Mouse (Mus musculus) heart, embryonic 11.5 days (tissue): ENCODE results near the gene Aasdhppt. TPM values are rescaled to one million over a fixed set of nuclear protein-coding genes. Genes with fewer than 3 reads are reported as not detected.

Experiments used
- ATAC-seq: fragments of 200-750 bp; cut with Nextera tagmentation; replicated peaks from 2 replicates; pipeline ENCODE4 v1.8.0; 2017; ENCODE audit warnings: moderate library complexity; ENCODE audit not compliant: insufficient number of reproducible peaks, low FRiP score, low TSS enrichment
- H3K27ac ChIP-seq: fragments of 300-500 bp; sonication (generic); 2 replicates; pipeline ENCODE4 v1.5.1; 2014; ENCODE audit warnings: mild to moderate bottlenecking, low read depth, low read length
- H3K27me3 ChIP-seq: fragments of 300-500 bp; sonication (generic); 2 replicates; pipeline ENCODE4 v1.6.1; 2014; ENCODE audit warnings: mild to moderate bottlenecking, low read length, mixed read lengths; ENCODE audit not compliant: control insufficient read depth, insufficient read depth
- H3K36me3 ChIP-seq: fragments of 300-500 bp; sonication (generic); 2 replicates; pipeline ENCODE4 v1.6.1; 2014; ENCODE audit warnings: mild to moderate bottlenecking, low read length, moderate library complexity, mixed read lengths; ENCODE audit not compliant: control insufficient read depth, insufficient read depth
- H3K4me1 ChIP-seq: fragments of 300-500 bp; sonication (generic); 2 replicates; pipeline ENCODE4 v1.6.1; 2014; ENCODE audit warnings: low read length; ENCODE audit not compliant: control insufficient read depth, insufficient read depth
- H3K4me2 ChIP-seq: fragments of 300-500 bp; sonication (generic); 2 replicates; pipeline ENCODE4 v1.6.1; 2014; ENCODE audit warnings: mild to moderate bottlenecking, moderate library complexity
- H3K4me3 ChIP-seq: fragments of 300-500 bp; sonication (generic); 2 replicates; pipeline ENCODE4 v1.5.1; 2014; ENCODE audit warnings: low read depth, low read length
- H3K9ac ChIP-seq: fragments of 300-500 bp; sonication (generic); 2 replicates; pipeline ENCODE4 v1.6.1; 2014; ENCODE audit warnings: mild to moderate bottlenecking, low read depth, low read length, moderate library complexity
- H3K9me3 ChIP-seq: fragments of 300-500 bp; sonication (generic); replicated peaks from 2 replicates; pipeline ENCODE4 v1.6.1; 2016; ENCODE audit warnings: low read length; ENCODE audit not compliant: control insufficient read depth
- WGBS: fragments of 180-500 bp; shearing (Covaris S2); extraction: QIAGEN DNeasy Blood & Tissue Kit; methylation state at CpG from one replicate; pipeline ENCODE4 v1.1.7; 2014; ENCODE audit not compliant: insufficient replicate concordance; 5-methylcytosine and 5-hydroxymethylcytosine counted together
- polyA plus RNA-seq: library from polyadenylated mRNA; unstranded; fragments of >200 nt; fragmentation: Nextera tagmentation; extraction: Ambion mirVana; gene quantifications from 2 replicates; pipeline ENCODE4 v1.2.1, GENCODE M21; 2014

The Aasdhppt gene
- polyA plus RNA-seq: 29.0 and 30.7 TPM in 2 replicates

DNA sequence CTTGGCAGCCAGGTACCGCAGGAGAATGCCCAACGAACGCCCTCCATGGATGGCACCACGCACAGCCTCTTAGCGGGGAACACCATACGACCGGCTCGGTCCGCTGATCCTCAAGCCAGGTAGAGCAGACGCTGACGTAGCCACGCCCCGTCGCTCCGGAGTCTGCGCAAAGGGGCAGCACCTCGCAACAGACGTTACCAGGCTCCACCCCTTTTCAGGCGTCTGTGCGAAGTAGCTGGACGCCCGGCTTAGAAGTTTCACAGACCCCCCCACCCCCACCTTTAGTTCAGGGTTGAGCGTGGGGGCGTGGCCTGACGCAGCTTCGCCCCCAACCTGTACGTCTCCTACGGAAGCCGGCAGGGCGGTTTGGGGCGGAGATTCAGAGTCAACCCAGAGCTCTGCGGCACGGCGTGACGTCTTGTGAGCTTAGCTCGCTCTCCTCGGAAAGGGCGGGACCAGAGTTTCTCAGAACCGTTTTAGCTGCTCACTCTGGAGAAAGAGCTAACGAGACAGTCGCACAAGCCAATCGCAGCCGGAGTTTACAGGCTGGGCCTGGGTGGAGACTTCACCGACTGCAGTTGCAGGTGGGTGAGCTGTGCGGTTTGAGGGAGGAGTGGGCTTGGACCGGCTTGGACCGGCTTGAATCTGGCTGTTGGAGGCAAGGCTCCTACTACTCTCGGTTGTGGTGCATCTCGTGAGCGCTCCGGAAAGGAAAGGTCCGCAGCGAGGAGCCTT, at the start of gene Aasdhppt, which contains the start of gene Kbtbd3:
Gene Aasdhppt, minus strand, starts transcription at position 121 of the 735 bp plus-strand sequence.
Gene Kbtbd3, plus strand, starts transcription at position 483 of the 735 bp plus-strand sequence.
- peak within 1 kb of the TSS; percentile 91 for H3K9ac ChIP-seq
- WGBS: under 1% methylated on average over 53 of the region's 53 CpGs
- H3K4me1 ChIP-seq: peaks cover 14% of the 10 kb centered on the region
- no peaks in the 10 kb centered on the region for H3K9me3 ChIP-seq
- peak within 1 kb of the TSS; percentile 83 for H3K4me3 ChIP-seq
- no peaks in the 10 kb centered on the region for H3K36me3 ChIP-seq
- H3K27ac ChIP-seq: peak within 1 kb of the TSS; percentile 95
- ATAC-seq: peak; percentile 98
- H3K27me3 ChIP-seq: no peaks in the 10 kb centered on the region
- peak within 1 kb of the TSS; percentile 86 for H3K4me2 ChIP-seq

DNA sequence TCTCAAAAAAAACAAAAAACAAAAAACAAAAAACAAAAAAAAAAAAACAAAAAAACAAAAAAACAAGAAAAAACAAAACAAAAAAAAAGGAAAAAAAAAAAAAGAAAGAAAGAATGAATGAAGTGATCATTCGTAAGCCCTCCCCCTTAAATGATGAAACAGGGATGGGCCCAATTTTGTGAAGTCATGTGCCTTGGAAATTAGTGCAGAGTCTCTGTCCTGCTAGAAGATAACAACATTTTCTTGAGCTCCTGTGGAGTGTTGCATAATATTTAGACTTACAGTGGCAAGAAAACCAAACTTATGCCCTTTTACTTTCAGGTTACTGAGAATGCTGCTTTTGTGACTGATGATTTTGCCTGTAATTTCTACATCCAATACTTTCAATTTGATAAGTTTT, 43.9 kb upstream of the Aasdhppt start:
- H3K9me3 ChIP-seq: no peaks in the 10 kb centered on the region
- H3K4me2 ChIP-seq: no peak overlapping the region
- no peak overlapping the region for H3K9ac ChIP-seq
- H3K4me1 ChIP-seq: no peaks in the 10 kb centered on the region
- H3K27ac ChIP-seq: no peak overlapping the region
- WGBS: 74% methylated on average over 1 of the region's 1 CpGs
- no peaks in the 10 kb centered on the region for H3K36me3 ChIP-seq
- no peak overlapping the region for H3K4me3 ChIP-seq
- ATAC-seq: no peak
- no peaks in the 10 kb centered on the region for H3K27me3 ChIP-seq

DNA sequence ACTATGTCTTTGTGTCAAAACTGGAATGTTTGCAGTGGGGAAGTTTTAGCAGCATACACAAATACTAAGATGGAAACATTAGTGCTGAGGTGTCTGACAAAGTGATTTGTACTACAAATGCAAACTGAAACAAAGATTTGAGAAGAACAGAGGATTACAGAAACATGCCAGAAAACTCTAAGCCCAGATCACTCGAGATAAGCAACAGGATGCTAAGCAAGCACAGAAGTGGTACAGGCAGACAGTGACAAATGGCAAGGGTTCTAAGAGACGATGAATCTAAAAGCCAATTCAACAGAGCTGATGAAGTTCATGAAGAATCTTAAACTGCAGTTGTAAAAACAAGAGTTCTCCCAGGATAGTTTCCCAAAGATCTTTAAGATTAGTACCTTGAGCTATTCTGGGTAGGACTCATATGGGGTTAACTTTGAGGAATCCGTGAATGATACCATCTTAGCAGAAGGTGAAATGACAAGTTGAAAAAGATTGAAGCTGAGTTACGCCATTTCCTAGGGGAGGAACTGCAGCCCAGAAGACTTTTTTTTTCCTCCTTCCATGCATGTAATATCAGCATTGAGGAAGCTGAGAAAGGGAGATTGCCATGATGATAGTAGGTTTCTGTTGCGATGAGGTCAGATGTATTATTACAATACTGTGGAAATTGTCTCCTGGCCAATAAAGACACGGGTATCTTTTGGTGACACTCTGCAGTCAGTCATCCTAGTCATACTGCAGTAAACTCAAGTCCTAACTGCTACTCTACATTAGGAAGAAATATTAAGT, 9.9 kb upstream of the Aasdhppt start:
- no peak overlapping the region for H3K4me2 ChIP-seq
- 80% methylated on average over 6 of the region's 6 CpGs for WGBS
- H3K4me1 ChIP-seq: no peaks in the 10 kb centered on the region
- H3K27ac ChIP-seq: no peak overlapping the region
- ATAC-seq: no peak
- H3K27me3 ChIP-seq: no peaks in the 10 kb centered on the region
- H3K36me3 ChIP-seq: no peaks in the 10 kb centered on the region
- no peaks in the 10 kb centered on the region for H3K9me3 ChIP-seq
- H3K9ac ChIP-seq: no peak overlapping the region
- no peak overlapping the region for H3K4me3 ChIP-seq

DNA sequence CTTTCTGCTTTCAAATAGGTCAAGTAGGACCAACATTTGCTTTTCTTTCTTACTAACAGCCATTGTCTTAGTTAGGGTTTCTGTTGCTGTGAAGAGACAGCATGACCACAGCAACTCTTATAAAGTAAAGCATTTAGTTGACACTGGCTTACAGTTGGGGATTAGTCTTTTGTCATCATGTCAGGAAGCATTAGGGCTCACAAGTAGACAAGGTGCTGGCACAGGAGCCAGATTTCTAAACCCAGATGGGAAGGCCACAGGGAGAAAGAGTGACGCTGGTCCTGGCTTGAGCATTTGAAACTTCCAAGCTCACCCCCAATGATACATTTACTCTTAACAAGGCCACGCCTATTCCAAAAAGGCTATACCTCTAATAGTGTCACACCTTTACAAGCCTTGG, 6.5 kb upstream of the Aasdhppt start:
- peaks cover 3% of the 10 kb centered on the region for H3K4me1 ChIP-seq
- ATAC-seq: no peak
- no peaks in the 10 kb centered on the region for H3K9me3 ChIP-seq
- no peaks in the 10 kb centered on the region for H3K36me3 ChIP-seq
- no peak overlapping the region for H3K4me3 ChIP-seq
- H3K27me3 ChIP-seq: no peaks in the 10 kb centered on the region
- WGBS: 80% methylated on average over 2 of the region's 2 CpGs
- H3K9ac ChIP-seq: no peak overlapping the region
- no peak overlapping the region for H3K4me2 ChIP-seq
- no peak overlapping the region for H3K27ac ChIP-seq

DNA sequence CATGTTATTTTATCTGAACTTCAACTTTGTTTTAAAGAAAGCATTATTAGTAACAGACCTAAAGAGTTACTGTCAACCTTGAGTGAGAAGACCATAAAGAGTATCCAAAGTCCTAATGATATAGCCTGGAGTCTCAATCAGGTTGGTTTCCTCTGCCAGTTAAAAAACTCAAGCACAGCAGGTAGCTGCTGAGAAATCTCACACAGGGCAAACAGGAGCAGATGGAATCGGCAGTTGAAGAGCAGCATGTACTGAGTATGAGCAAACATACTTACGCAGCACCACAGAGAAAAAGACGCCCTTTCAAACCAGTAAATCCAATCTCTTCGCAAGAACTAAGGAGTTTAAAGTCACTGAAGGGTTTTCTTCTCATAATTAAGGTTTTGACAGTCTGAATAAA, 4.7 kb upstream of the Aasdhppt start:
- ATAC-seq: no peak

DNA sequence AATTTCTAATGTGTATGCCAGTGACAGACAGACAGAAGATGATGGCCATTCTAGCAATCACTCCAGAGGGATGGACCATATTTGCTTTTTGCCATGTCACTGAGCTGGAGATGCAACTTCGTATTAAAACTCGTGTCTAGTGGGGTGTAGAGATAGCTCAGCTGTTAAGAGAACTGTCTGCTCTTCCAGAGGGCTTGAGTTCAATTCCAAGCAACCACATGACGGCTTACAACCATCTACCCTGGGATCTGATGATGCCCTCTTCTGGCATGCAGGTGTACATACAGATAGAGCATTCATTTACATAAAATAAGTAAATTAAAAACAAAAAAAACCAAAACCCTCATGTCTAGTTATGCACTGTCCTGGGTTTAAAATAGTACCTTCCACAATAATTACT, 1.9 kb upstream of the Aasdhppt start:
- Histone ChIP-seq H3K4me2 (no peak overlapping the region), H3K9me3 (no peaks in the 10 kb centered on the region), H3K27ac (no peak overlapping the region), H3K4me3 (no peak overlapping the region), H3K4me1 (peaks cover 14% of the 10 kb centered on the region), H3K36me3 (no peaks in the 10 kb centered on the region), H3K9ac (no peak overlapping the region), H3K27me3 (no peaks in the 10 kb centered on the region)
- no peak for ATAC-seq
- 83% methylated on average over 3 of the region's 3 CpGs for WGBS

More for the DNA sequence above, 4.7 kb upstream of the Aasdhppt start:
- H3K4me3 ChIP-seq: no peak overlapping the region
- H3K36me3 ChIP-seq: no peaks in the 10 kb centered on the region
- peaks cover 9% of the 10 kb centered on the region for H3K4me1 ChIP-seq
- no peak overlapping the region for H3K9ac ChIP-seq
- 91% methylated on average over 4 of the region's 4 CpGs for WGBS
- no peak overlapping the region for H3K4me2 ChIP-seq
- no peaks in the 10 kb centered on the region for H3K9me3 ChIP-seq
- H3K27me3 ChIP-seq: no peaks in the 10 kb centered on the region
- H3K27ac ChIP-seq: no peak overlapping the region

DNA sequence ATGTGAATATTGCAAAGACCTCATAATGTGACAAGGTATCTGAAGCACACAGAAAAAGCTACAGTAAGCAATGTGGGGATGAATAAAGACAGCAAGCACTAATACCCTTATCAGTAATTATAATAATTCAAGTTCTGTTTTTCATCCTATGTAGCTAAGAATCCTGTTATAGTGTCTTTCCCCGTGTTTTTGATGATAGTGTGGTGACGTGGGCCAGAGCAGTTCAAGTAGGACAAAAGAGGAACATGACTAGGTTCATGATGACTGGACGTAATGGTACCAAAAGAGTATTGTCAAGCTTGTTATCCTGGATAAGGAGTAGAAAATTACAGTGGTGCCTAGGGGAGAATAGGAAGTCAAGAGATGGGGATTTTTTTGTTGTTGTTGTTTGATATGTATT, 1.4 kb upstream of the Aasdhppt start:
- 62% methylated on average over 3 of the region's 3 CpGs for WGBS
- no peak overlapping the region for H3K27ac ChIP-seq

DNA sequence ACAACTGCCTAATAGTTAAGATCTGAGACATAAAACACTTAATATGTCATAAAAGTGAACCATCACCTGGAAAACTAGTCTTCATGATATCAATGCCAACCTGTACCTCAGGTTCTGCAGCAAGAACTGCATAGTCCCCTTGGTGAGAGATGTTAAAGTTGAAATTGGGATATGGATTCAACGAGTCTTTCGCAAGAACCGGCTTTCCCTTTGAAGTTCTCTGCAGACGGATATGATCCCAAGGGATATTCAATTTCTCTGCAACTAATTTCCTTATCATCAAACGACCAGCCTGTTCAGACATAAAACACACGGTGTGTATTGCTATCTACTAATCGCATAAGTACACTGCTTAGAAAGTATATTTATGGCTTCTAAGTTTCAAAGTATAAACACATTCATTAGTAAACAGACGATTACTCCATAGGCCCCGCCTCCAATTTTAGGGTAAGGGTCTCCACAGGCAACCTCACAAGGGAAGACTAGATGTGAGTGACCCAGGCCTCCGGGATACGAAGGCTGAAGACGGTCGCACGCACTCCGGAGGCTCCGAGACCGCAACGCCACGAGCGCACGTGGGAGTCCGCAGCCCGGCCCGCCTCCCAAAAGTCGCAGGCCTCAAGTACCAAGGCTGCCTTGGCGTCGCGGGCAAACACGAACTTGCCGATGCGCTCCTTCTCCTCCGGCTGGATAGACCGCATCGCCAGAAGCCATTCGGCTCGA, 482 bp downstream of the Aasdhppt start:
- H3K4me1 ChIP-seq: peaks cover 14% of the 10 kb centered on the region
- no peaks in the 10 kb centered on the region for H3K9me3 ChIP-seq
- H3K36me3 ChIP-seq: no peaks in the 10 kb centered on the region
- peak overlapping the region; percentile 80 for H3K9ac ChIP-seq
- H3K4me2 ChIP-seq: peak overlapping the region; percentile 79
- H3K27ac ChIP-seq: peak overlapping the region; percentile 95; the same call in 1 of the 2 replicates
- peak; percentile 32 for ATAC-seq
- peak overlapping the region; percentile 83 for H3K4me3 ChIP-seq
- no peaks in the 10 kb centered on the region for H3K27me3 ChIP-seq
- under 1% methylated on average over 36 of the region's 36 CpGs for WGBS

More for the DNA sequence above, 1.4 kb upstream of the Aasdhppt start:
- H3K9ac ChIP-seq: peak overlapping the region; percentile 91
- peak overlapping the region; percentile 83 for H3K4me3 ChIP-seq
- peaks cover 14% of the 10 kb centered on the region for H3K4me1 ChIP-seq
- no peaks in the 10 kb centered on the region for H3K9me3 ChIP-seq
- no peaks in the 10 kb centered on the region for H3K27me3 ChIP-seq
- no peaks in the 10 kb centered on the region for H3K36me3 ChIP-seq
- no peak for ATAC-seq
- peak overlapping the region; percentile 86 for H3K4me2 ChIP-seq
